9 mouse cellular contexts compared by ENCODE assay signal in genomic region chr17:33865330-33866030, GRCm38 (mm10). TPM values are rescaled to one million over a fixed set of nuclear protein-coding genes. Genes with fewer than 3 reads are reported as not detected.
A peak's percentile ranks its signal among the peaks of the same experiment; 100 is the strongest.
DNase-seq lines count a peak whose midpoint lies in the region; ATAC-seq and TF ChIP-seq lines count a peak whose summit lies in the region.
"Had no signal": no experiment of that assay in that cellular context is flagged by ENCODE, and none has a peak within 500 bp of the region (broad histone marks: within the 10 kb centered on the region; RNA-seq: fewer than 3 reads in every experiment).

No protein-coding gene starts in this region.

- H3K9ac ChIP-seq in kidney, embryonic 16.5 days (replicated peaks; ENCODE audit: low read length) = no peak overlapping the region
- no peak overlapping the region; the same call in 1 of the 2 replicates for H3K9ac ChIP-seq in liver, embryonic 13.5 days
- H3K9ac ChIP-seq in hindbrain, embryonic 16.5 days (ENCODE audit: low read depth, low read length) = no peak overlapping the region

- TF ChIP-seq CTCF in kidney, adult 2 months (conservative IDR thresholded peaks at IDR 0.05; ENCODE audit: insufficient read depth, insufficient read length, low read depth, low read length) = peak; percentile 76
- peak; percentile 75 for TF ChIP-seq CTCF in Patski (IDR thresholded peaks at IDR 0.05)

- no peaks in the 10 kb centered on the region for H3K4me1 ChIP-seq in kidney, adult 2 months (ENCODE audit: control insufficient read depth, insufficient read depth, low read length)
- H3K4me1 ChIP-seq in kidney, embryonic 16.5 days (ENCODE audit: insufficient read depth, low read length) = no peaks in the 10 kb centered on the region
- peaks cover 16% of the 10 kb centered on the region for H3K4me1 ChIP-seq in embryonic facial prominence, embryonic 10.5 days
- peaks cover 6% of the 10 kb centered on the region for H3K4me1 ChIP-seq in liver, embryonic 13.5 days (replicated peaks)
- H3K4me1 ChIP-seq in hindbrain, embryonic 16.5 days (ENCODE audit: control insufficient read depth, insufficient read depth, low read depth, low read length) = no peaks in the 10 kb centered on the region

- CTCF ChIA-PET in Patski (lab: Charles Lee) = interaction anchor here (0.9 to 1.5 kb wide), 4 partner anchors 9 to 24 kb away, joined by 3 to 4 read pairs (median 3); no protein-coding TSS in a partner anchor

- no peak overlapping the region for H3K4me2 ChIP-seq in kidney, embryonic 16.5 days (replicated peaks; ENCODE audit: low read depth, low read length)
- peak overlapping the region; percentile 41 for H3K4me2 ChIP-seq in liver, embryonic 13.5 days
- H3K4me2 ChIP-seq in hindbrain, embryonic 16.5 days (ENCODE audit: low read length) = no peak overlapping the region

- 31% methylated on average over 9 of the region's 9 CpGs for WGBS in kidney, adult 2 months
- WGBS in kidney, embryonic 16.5 days = 35% methylated on average over 7 of the region's 9 CpGs
- WGBS in embryonic facial prominence, embryonic 10.5 days = 40% methylated on average over 9 of the region's 9 CpGs
- WGBS in liver, embryonic 13.5 days (ENCODE audit: insufficient replicate concordance) = 18% methylated on average over 9 of the region's 9 CpGs
- 37% methylated on average over 9 of the region's 9 CpGs for WGBS in hindbrain, embryonic 16.5 days

- no peaks in the 10 kb centered on the region for H3K9me3 ChIP-seq in kidney, embryonic 16.5 days (ENCODE audit: low read length)
- H3K9me3 ChIP-seq in embryonic facial prominence, embryonic 10.5 days = no peaks in the 10 kb centered on the region
- no peaks in the 10 kb centered on the region for H3K9me3 ChIP-seq in liver, embryonic 13.5 days (replicated peaks)
- no peaks in the 10 kb centered on the region for H3K9me3 ChIP-seq in hindbrain, embryonic 16.5 days (ENCODE audit: control insufficient read depth, low read length)

- POLR2A ChIA-PET in Patski (lab: Charles Lee) = no interaction called here

- ATAC-seq in kidney, embryonic 16.5 days (ENCODE audit: low FRiP score, low TSS enrichment) = no peak
- peak; percentile 51 for ATAC-seq in Patski
- ATAC-seq in liver, embryonic 13.5 days (ENCODE audit: low read depth) = peak; percentile 53; the same call in 1 of the 2 replicates
- no peak for ATAC-seq in hindbrain, embryonic 16.5 days

- no peak overlapping the region for H3K4me3 ChIP-seq in kidney, adult 2 months (ENCODE audit: insufficient read depth, low read depth, low read length)
- no peak overlapping the region for H3K4me3 ChIP-seq in kidney, embryonic 16.5 days (ENCODE audit: low read length)
- no peak overlapping the region for H3K4me3 ChIP-seq in embryonic facial prominence, embryonic 10.5 days
- no peak overlapping the region for H3K4me3 ChIP-seq in liver, embryonic 13.5 days (replicated peaks)
- H3K4me3 ChIP-seq in hindbrain, embryonic 16.5 days (ENCODE audit: low read length) = no peak overlapping the region

- no peak for TF ChIP-seq POLR2A in kidney, adult 2 months (IDR thresholded peaks at IDR 0.05; ENCODE audit: low read depth, low read length)

- H3K36me3 ChIP-seq in kidney, adult 2 months (ENCODE audit: control insufficient read depth, insufficient read depth, low read length) = no peaks in the 10 kb centered on the region
- H3K36me3 ChIP-seq in kidney, embryonic 16.5 days (ENCODE audit: insufficient read depth, low read length) = no peaks in the 10 kb centered on the region
- no peaks in the 10 kb centered on the region for H3K36me3 ChIP-seq in embryonic facial prominence, embryonic 10.5 days (replicated peaks)
- H3K36me3 ChIP-seq in liver, embryonic 13.5 days = no peaks in the 10 kb centered on the region
- no peaks in the 10 kb centered on the region for H3K36me3 ChIP-seq in hindbrain, embryonic 16.5 days (ENCODE audit: control insufficient read depth, insufficient read depth, low read length)

- DNase-seq in kidney, adult 2 months = peak; percentile 64
- DNase-seq in Patski (ENCODE audit: low read depth, low spot score) = peak; percentile 10
- DNase-seq in embryonic facial prominence, embryonic 10.5 days (ENCODE audit: low spot score) = peak; percentile 51
- peak; percentile 68 for DNase-seq in kidney, adult 9 months
- DNase-seq in liver, embryonic 13.5 days = peak; percentile 59
- DNase-seq in right cerebral cortex, postnatal 14 days = peak; percentile 71

- H3K27ac ChIP-seq in kidney, adult 2 months (ENCODE audit: insufficient read depth, low read depth, low read length) = no peak overlapping the region
- H3K27ac ChIP-seq in kidney, embryonic 16.5 days (ENCODE audit: low read length) = no peak overlapping the region
- peak overlapping the region; percentile 54; the same call in 1 of the 2 replicates for H3K27ac ChIP-seq in embryonic facial prominence, embryonic 10.5 days (replicated peaks)
- no peak overlapping the region for H3K27ac ChIP-seq in liver, embryonic 13.5 days
- H3K27ac ChIP-seq in hindbrain, embryonic 16.5 days (ENCODE audit: low read depth, low read length) = no peak overlapping the region

- H3K27me3 ChIP-seq in kidney, adult 2 months (replicated peaks; ENCODE audit: control insufficient read depth, insufficient read depth, low read length) = no peaks in the 10 kb centered on the region
- no peaks in the 10 kb centered on the region for H3K27me3 ChIP-seq in kidney, embryonic 16.5 days (ENCODE audit: insufficient read depth, low read length)
- H3K27me3 ChIP-seq in Patski = no peaks in the 10 kb centered on the region
- no peaks in the 10 kb centered on the region for H3K27me3 ChIP-seq in embryonic facial prominence, embryonic 10.5 days (replicated peaks; ENCODE audit: low read depth, poor library complexity, severe bottlenecking)
- no peaks in the 10 kb centered on the region for H3K27me3 ChIP-seq in liver, embryonic 13.5 days
- no peaks in the 10 kb centered on the region for H3K27me3 ChIP-seq in hindbrain, embryonic 16.5 days (replicated peaks; ENCODE audit: control insufficient read depth, insufficient read depth, low read length)

- in situ Hi-C loops in Patski (cut with MboI; ENCODE audit: low pct_unique_long_range_greater_than_20kb) = no loop called here

RNA-seq across cellular contexts. Expression of gene Gm7029, which starts 8.2 kb away (rescaled TPM):
- polyA plus RNA-seq in kidney, adult 2 months (2012; rRNA removed) = not detected in 2 replicates
- polyA plus RNA-seq in kidney, embryonic 16.5 days (2015; fragmentation: Nextera tagmentation; extraction: Ambion mirVana) = not detected in 2 replicates
- polyA plus RNA-seq in Patski (2021) = not detected
- not detected in 2 replicates for polyA plus RNA-seq in embryonic facial prominence, embryonic 10.5 days (2016; fragmentation: Nextera tagmentation; extraction: Ambion mirVana)
- polyA plus RNA-seq in liver, embryonic 13.5 days (2015; fragmentation: Nextera tagmentation; extraction: Ambion mirVana) = not detected in 2 replicates
- not detected in 2 replicates for polyA plus RNA-seq in hindbrain, embryonic 16.5 days (2015; fragmentation: Nextera tagmentation; extraction: Ambion mirVana)
- polyA plus RNA-seq: limb, embryonic 14.5 days had no signal

RNA-seq across cellular contexts. Expression of gene Cd320, which starts 22.6 kb away (rescaled TPM):
- polyA plus RNA-seq in kidney, adult 2 months (2012; rRNA removed) = 71.3 and 87.8 TPM in 2 replicates
- polyA plus RNA-seq in kidney, embryonic 16.5 days (2015; fragmentation: Nextera tagmentation; extraction: Ambion mirVana) = 120 and 122 TPM in 2 replicates
- 43.1 TPM for polyA plus RNA-seq in Patski (2021)
- 97.8 and 98.9 TPM in 2 replicates for polyA plus RNA-seq in embryonic facial prominence, embryonic 10.5 days (2016; fragmentation: Nextera tagmentation; extraction: Ambion mirVana)
- polyA plus RNA-seq in liver, embryonic 13.5 days (2015; fragmentation: Nextera tagmentation; extraction: Ambion mirVana) = 19.9 and 22.0 TPM in 2 replicates
- polyA plus RNA-seq in hindbrain, embryonic 16.5 days (2015; fragmentation: Nextera tagmentation; extraction: Ambion mirVana) = 55.7 and 59.8 TPM in 2 replicates

RNA-seq across cellular contexts. Expression of gene Kifc1, which starts 25.0 kb away (rescaled TPM):
- 1.3 and 1.6 TPM in 2 replicates for polyA plus RNA-seq in kidney, adult 2 months (2012; rRNA removed)
- 9.6 and 10.5 TPM in 2 replicates for polyA plus RNA-seq in kidney, embryonic 16.5 days (2015; fragmentation: Nextera tagmentation; extraction: Ambion mirVana)
- 54.0 TPM for polyA plus RNA-seq in Patski (2021)
- polyA plus RNA-seq in embryonic facial prominence, embryonic 10.5 days (2016; fragmentation: Nextera tagmentation; extraction: Ambion mirVana) = 7.0 and 8.5 TPM in 2 replicates
- 6.9 and 7.6 TPM in 2 replicates for polyA plus RNA-seq in liver, embryonic 13.5 days (2015; fragmentation: Nextera tagmentation; extraction: Ambion mirVana)
- 2.5 and 2.6 TPM in 2 replicates for polyA plus RNA-seq in hindbrain, embryonic 16.5 days (2015; fragmentation: Nextera tagmentation; extraction: Ambion mirVana)

RNA-seq across cellular contexts. Expression of gene Platr17, which starts 39.5 kb away (rescaled TPM):
- not detected in 2 replicates for polyA plus RNA-seq in kidney, adult 2 months (2012; rRNA removed)
- polyA plus RNA-seq in kidney, embryonic 16.5 days (2015; fragmentation: Nextera tagmentation; extraction: Ambion mirVana) = 0.22 TPM in 1 of 2 replicates, not detected in the other
- polyA plus RNA-seq in Patski (2021) = not detected
- 0.27 and 0.45 TPM in 2 replicates for polyA plus RNA-seq in embryonic facial prominence, embryonic 10.5 days (2016; fragmentation: Nextera tagmentation; extraction: Ambion mirVana)
- polyA plus RNA-seq in liver, embryonic 13.5 days (2015; fragmentation: Nextera tagmentation; extraction: Ambion mirVana) = 0.60 and 0.91 TPM in 2 replicates
- 0.20 and 0.46 TPM in 2 replicates for polyA plus RNA-seq in hindbrain, embryonic 16.5 days (2015; fragmentation: Nextera tagmentation; extraction: Ambion mirVana)

RNA-seq across cellular contexts. Expression of gene Ndufa7, which starts 41.1 kb away (rescaled TPM):
- polyA plus RNA-seq in kidney, adult 2 months (2012; rRNA removed) = 672 and 745 TPM in 2 replicates
- 480 and 498 TPM in 2 replicates for polyA plus RNA-seq in kidney, embryonic 16.5 days (2015; fragmentation: Nextera tagmentation; extraction: Ambion mirVana)
- 361 TPM for polyA plus RNA-seq in Patski (2021)
- 469 and 477 TPM in 2 replicates for polyA plus RNA-seq in embryonic facial prominence, embryonic 10.5 days (2016; fragmentation: Nextera tagmentation; extraction: Ambion mirVana)
- 250 and 284 TPM in 2 replicates for polyA plus RNA-seq in liver, embryonic 13.5 days (2015; fragmentation: Nextera tagmentation; extraction: Ambion mirVana)
- polyA plus RNA-seq in hindbrain, embryonic 16.5 days (2015; fragmentation: Nextera tagmentation; extraction: Ambion mirVana) = 464 and 517 TPM in 2 replicates

Comparison
In these comparisons a context has a peak if more than half of its experiments do, and no peak if none do; other contexts are left out.
1. DNase-seq: peak in every context shown above with its lines; median percentile 71 in right cerebral cortex, postnatal 14 days; 68 in kidney, adult 9 months; 64 in kidney, adult 2 months; 59 in liver, embryonic 13.5 days; 51 in embryonic facial prominence, embryonic 10.5 days; 10 in Patski.
2. ATAC-seq: peak in Patski (single experiment) and liver, embryonic 13.5 days (single experiment); none in kidney, embryonic 16.5 days (single experiment) and hindbrain, embryonic 16.5 days (single experiment).